Mouse (Mus musculus) thymus, adult 2 months (tissue): Measurements from ENCODE around the gene Gm43518. TPM values are rescaled to one million over a fixed set of nuclear protein-coding genes. Genes with fewer than 3 reads are reported as not detected.

Source experiments
- DNase-seq: peaks from one replicate; pipeline ENCODE4 v3.0.0; 2021
- H3K27ac ChIP-seq: fragments of 200-500 bp; 2 replicates; pipeline ENCODE4 v1.5.1; 2012; ENCODE audit warnings: low read length, control low read depth; ENCODE audit not compliant: control insufficient read depth, insufficient read depth
- H3K27me3 ChIP-seq: fragments of 200-500 bp; 2 replicates; pipeline ENCODE4 v1.6.1; 2012; ENCODE audit warnings: mild to moderate bottlenecking, low read length, moderate library complexity, mixed read lengths; ENCODE audit not compliant: control insufficient read depth, insufficient read depth
- H3K36me3 ChIP-seq: fragments of 200-500 bp; 2 replicates; pipeline ENCODE4 v1.6.1; 2012; ENCODE audit warnings: mild to moderate bottlenecking, low read length, moderate library complexity; ENCODE audit not compliant: control insufficient read depth, insufficient read depth
- H3K4me1 ChIP-seq: fragments of 200-500 bp; replicated peaks from 2 replicates; pipeline ENCODE4 v1.6.1; 2012; ENCODE audit warnings: low read length; ENCODE audit not compliant: control insufficient read depth, insufficient read depth
- H3K4me3 ChIP-seq: fragments of 200-500 bp; 2 replicates; pipeline ENCODE4 v1.5.1; 2012; ENCODE audit warnings: mild to moderate bottlenecking, low read length, control low read depth, moderate library complexity; ENCODE audit not compliant: control insufficient read depth, insufficient read depth
- CTCF ChIP-seq: fragments of 200-500 bp; IDR thresholded peaks from 2 replicates; pipeline ENCODE4 v1.5.1; 2012; ENCODE audit warnings: mild to moderate bottlenecking, control low read depth, low read length, moderate library complexity, borderline replicate concordance; ENCODE audit not compliant: control insufficient read depth, poor library complexity, insufficient read depth; ENCODE audit errors: extremely low read depth
- POLR2A ChIP-seq: fragments of 200-500 bp; IDR thresholded peaks from 2 replicates; pipeline ENCODE4 v1.6.1; 2012; ENCODE audit warnings: mild to moderate bottlenecking, low read length, control low read depth, moderate library complexity; ENCODE audit not compliant: control insufficient read depth, poor library complexity, insufficient read depth; ENCODE audit errors: extremely low read depth
- WGBS: fragments of 180-500 bp; shearing (Covaris S2); methylation state at CpG from one replicate; pipeline ENCODE4 v1.1.7; 2018; 5-methylcytosine and 5-hydroxymethylcytosine counted together
- polyA plus RNA-seq: library from polyadenylated mRNA; depleted of rRNA; stranded (reverse); fragments of >200 nt; gene quantifications from 2 replicates; pipeline ENCODE4 v1.2.3, GENCODE M21; 2012

Gm43518 gene
- polyA plus RNA-seq, 1 experiment, result 0.62 TPM

DNA sequence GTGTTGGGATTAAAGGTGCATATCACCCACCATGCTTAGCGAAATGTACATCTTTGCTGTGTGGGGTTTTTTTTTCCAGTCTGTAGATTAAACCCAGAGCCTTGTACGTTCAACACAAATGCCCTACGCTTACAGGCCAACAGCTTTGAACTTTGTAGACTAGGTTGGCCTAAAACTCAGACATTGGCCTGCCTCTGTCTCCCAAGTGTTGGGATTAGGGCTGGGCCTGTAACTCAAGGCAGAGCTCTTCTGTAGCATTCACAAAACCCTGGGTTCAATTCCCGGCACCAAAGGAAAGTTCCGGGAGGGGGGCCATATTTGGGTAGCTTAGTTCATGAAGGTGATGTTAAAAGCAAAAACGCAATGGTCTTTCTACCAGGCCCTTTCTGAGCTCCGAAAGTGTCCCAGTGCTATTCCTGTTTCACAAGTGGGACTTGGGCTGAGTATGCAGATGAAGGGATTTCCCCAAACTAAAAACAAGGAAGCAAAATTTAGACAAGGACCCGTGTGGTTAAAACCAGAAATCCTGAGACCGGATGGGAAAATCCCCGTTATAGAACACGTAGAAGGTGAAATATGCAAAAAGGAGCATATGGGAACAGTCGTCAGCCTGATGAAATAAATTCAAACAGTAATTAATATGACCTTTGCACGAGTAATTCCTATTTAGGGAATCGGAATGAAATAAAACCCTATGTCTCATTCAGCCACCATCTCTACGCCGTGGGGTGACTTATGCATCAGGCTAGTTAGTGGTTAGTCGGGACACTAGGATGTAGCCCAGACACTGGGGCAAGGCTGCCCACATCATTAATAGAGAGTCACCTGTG is 20.9 kb upstream of the Gm43518 start:
- no peak for DNase-seq
- H3K27ac ChIP-seq, result no peak overlapping the region
- TF ChIP-seq CTCF (no peak), POLR2A (no peak)
- no peak overlapping the region for H3K4me3 ChIP-seq
- H3K4me1 ChIP-seq, result peaks cover 10% of the 10 kb centered on the region
- H3K36me3 ChIP-seq, result no peaks in the 10 kb centered on the region
- H3K27me3 ChIP-seq, result no peaks in the 10 kb centered on the region
- 50% methylated on average over 17 of the region's 17 CpGs for WGBS

DNA sequence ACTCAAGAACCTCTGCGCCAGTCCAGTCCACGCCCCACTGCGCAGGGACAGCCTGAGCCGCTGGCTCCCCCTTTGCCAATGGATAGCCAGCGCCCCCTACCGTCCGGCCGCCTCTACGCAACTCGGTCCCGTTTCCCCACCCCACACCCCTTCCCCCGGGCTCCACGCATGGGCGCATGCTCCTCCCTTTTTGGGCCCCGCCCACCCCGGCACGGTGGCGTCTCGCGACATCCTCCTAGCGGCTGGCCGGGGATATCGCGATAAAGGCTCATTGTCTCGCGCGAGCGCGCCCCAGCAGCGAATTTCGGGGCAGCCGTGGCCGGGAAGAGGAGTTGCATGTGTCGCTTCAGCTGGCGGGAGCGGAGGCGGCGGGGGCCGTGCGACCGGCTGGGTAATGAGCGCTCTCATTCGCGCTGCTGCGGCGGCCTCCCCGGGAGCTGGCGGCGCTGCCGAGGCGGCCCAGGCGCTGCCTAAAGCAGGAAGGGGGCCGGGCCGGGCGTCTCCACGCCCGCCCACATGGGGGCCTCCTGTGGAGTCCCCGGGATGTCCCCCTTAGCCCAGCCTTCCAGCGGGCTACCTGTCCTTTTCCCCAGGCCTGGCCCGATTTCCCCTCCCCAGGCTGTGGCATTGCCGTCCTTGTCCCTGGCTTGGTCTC is 20.1 kb upstream of the Gm43518 start, which contains the start of gene Denr:
Denr (plus strand) TSS at position 200 of the 655 bp plus-strand sequence.
- Histone ChIP-seq H3K4me1 (peaks cover 10% of the 10 kb centered on the region), H3K27ac (peak within 1 kb of the TSS; percentile 37; the same call in 1 of the 2 replicates), H3K4me3 (peak within 1 kb of the TSS; percentile 77), H3K27me3 (no peaks in the 10 kb centered on the region), H3K36me3 (no peaks in the 10 kb centered on the region)
- TF ChIP-seq CTCF, result peak; percentile 85
- TF ChIP-seq POLR2A, result peak; percentile 73
- DNase-seq, result peak; percentile 100
- WGBS, result under 1% methylated on average over 61 of the region's 61 CpGs

DNA sequence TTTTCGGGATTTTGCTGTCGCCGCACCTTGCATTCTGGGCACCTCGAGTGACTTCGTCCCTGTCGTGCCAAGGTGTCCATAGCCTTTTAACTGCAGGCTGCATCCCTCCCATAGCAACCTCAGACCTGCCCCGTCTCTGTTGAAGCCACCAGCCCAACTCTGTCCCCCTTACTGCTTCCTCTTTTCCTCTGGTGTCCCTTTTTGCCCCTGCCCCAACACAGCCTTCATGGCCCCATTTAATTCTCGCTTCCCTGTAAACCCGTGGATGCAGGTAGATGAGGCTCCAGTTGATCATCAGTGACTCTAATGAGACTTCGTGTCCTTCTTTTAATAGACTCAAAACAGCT is 19.6 kb upstream of the Gm43518 start:
- TF ChIP-seq POLR2A (no peak), CTCF (no peak)
- DNase-seq, result no peak
- H3K4me1 ChIP-seq, result peaks cover 10% of the 10 kb centered on the region
- H3K27me3 ChIP-seq, result no peaks in the 10 kb centered on the region
- WGBS, result 5% methylated on average over 10 of the region's 10 CpGs
- no peaks in the 10 kb centered on the region for H3K36me3 ChIP-seq
- H3K27ac ChIP-seq, result peak overlapping the region; percentile 37; the same call in 1 of the 2 replicates
- peak overlapping the region; percentile 77 for H3K4me3 ChIP-seq

DNA sequence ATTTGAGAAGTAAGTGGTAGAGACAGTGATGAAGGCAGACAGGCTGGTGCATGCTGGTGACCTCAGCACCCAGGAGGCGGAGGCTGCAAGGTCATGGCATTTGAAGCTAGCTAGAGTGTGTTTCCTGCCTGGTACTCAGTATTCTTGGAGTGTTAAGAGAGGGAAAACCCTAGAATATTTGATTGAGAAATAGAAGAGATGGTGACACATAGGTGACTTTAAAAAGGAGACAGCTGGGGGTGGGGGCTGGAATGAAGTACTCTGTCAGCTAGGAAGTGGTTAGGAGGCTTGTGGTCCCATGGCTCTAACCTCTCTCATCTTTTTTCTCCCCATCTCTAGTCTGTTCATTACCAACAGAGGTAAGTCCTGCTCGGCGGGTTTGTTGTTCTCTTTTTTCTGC is 12.4 kb upstream of the Gm43518 start:
- no peak for DNase-seq
- TF ChIP-seq CTCF (no peak), POLR2A (no peak)
- whole genome bisulfite sequencing, result 17% methylated on average over 3 of the region's 3 CpGs

DNA sequence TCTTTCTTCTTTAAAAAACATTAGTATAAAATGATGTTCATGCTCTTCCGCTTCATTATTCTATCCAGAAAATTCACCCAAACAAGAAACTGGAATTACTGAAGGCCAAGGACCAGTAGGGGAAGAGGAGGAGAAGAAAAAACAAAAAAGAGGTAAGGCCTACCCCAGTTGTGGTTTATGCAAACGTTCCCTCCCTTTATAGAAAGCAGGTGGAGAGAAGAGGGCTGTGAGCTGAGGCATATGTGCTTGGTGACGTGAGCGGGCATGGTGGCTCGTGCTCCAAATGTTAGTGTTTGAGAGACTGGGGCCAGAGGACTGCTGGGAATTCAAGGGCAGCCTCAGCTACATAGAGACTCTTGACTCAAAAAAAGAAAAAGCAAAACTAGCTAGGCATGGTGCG is 5.1 kb upstream of the Gm43518 start:
- WGBS, result 45% methylated on average over 6 of the region's 6 CpGs
- no peaks in the 10 kb centered on the region for H3K27me3 ChIP-seq
- peak overlapping the region; percentile 69 for H3K27ac ChIP-seq
- H3K4me3 ChIP-seq, result no peak overlapping the region
- peaks cover 47% of the 10 kb centered on the region for H3K36me3 ChIP-seq
- H3K4me1 ChIP-seq, result peaks cover 12% of the 10 kb centered on the region
- no peak for TF ChIP-seq CTCF
- TF ChIP-seq POLR2A, result no peak
- no peak for DNase-seq

More for the DNA sequence above, 12.4 kb upstream of the Gm43518 start:
- H3K36me3 ChIP-seq, result peaks cover 23% of the 10 kb centered on the region
- no peaks in the 10 kb centered on the region for H3K27me3 ChIP-seq
- peaks cover 15% of the 10 kb centered on the region for H3K4me1 ChIP-seq
- H3K27ac ChIP-seq, result peak overlapping the region; percentile 14; the same call in 1 of the 2 replicates
- no peak overlapping the region for H3K4me3 ChIP-seq

DNA sequence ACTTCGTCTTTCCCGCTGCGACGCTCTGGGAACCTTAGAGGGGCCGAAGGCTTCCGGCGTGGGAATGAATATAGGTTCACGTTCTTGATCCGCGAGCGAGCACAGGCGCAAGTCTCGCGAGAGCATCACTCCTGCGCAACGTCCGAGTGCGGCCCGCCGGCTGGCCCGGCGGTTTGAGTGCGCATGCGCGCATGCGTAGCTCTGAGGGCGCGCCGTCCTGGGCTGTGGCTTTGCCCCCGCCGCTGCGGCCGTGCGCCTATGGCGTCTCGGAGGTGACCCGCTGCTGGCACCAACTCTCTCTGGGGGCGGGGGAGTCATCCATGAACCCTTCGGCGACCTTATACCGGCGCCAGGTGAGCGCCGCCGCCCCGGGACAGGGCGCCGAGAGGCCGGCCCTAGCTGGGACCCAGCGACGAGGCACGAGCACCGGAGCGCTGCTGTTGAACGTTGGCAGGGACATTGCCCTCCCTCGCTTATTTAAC is 3.3 kb downstream of the Gm43518 start, which contains the start of gene Ccdc62:
Ccdc62 (plus strand) TSS at position 172 of the 482 bp plus-strand sequence.
- Histone ChIP-seq H3K4me1 (peaks cover 5% of the 10 kb centered on the region; the same call in 1 of the 2 replicates), H3K4me3 (peak within 1 kb of the TSS; percentile 67), H3K36me3 (peaks cover 13% of the 10 kb centered on the region), H3K27me3 (no peaks in the 10 kb centered on the region), H3K27ac (no peak within 1 kb of the TSS; the same call in 1 of the 2 replicates)
- peak; percentile 90 for DNase-seq
- under 1% methylated on average over 56 of the region's 56 CpGs for WGBS
- TF ChIP-seq CTCF (peak; percentile 57; the same call in 1 of the 2 replicates), POLR2A (peak; percentile 98)
